Comparison of ENCODE assay signal across 12 mouse cellular contexts in the genomic region with DNA sequence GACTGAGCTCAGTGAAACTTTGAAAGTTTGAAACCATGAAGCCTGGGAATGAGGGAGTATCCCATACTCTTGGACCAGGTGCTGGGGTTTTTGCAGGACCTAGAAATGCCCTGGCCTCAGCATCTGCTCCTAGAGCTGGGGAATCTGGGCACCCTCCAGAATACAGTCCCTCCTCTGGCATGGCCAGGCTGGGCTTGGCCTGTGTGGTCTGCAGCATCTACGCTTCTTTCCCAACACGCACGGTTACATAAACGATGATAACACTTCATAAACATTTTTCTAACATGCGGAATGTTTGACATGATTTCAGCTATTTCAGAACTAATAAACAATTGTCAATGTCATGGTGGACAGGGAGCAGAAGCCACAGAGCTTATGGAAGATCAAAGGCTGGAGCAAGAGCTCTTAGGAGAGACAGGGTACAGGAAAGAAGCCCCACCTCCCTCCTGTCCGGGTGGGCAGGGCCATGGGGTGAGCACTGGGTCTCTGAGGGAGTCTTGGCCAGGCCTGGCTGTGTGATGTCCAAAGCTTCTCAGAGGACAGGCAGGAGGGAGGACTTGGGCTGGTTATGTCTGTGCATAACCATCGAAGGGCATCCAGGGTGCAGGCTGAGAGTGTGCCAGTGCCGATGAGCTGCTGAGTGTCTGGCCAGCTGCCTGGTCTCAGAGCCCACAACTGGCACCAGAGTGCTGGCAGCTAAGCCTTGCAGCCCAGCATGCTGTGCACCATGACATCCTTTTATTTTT. TPM values are rescaled to one million over a fixed set of nuclear protein-coding genes. Genes with fewer than 3 reads are reported as not detected.
A peak's percentile ranks its signal among the peaks of the same experiment; 100 is the strongest.
DNase-seq lines count a peak whose midpoint lies in the region; ATAC-seq lines count a peak whose summit lies in the region.
"Had no signal": no experiment of that assay in that cellular context is flagged by ENCODE, and none has a peak within 500 bp of the region (broad histone marks: within the 10 kb centered on the region; RNA-seq: fewer than 3 reads in every experiment).

No protein-coding gene starts in this region.

- H3K4me3 ChIP-seq in heart, embryonic 11.5 days (ENCODE audit: low read depth, low read length): no peak overlapping the region
- H3K4me3 ChIP-seq: erythroblast, embryonic 14.5 days; midbrain, embryonic 12.5 days had no signal

- H3K4me1 ChIP-seq in heart, embryonic 11.5 days (ENCODE audit: control insufficient read depth, insufficient read depth, low read length): peaks cover 8% of the 10 kb centered on the region
- H3K4me1 ChIP-seq: midbrain, embryonic 12.5 days had no signal

- no peaks in the 10 kb centered on the region for H3K36me3 ChIP-seq in heart, embryonic 11.5 days (ENCODE audit: control insufficient read depth, insufficient read depth, low read length)
- H3K36me3 ChIP-seq: midbrain, embryonic 12.5 days had no signal

- no peak overlapping the region for H3K27ac ChIP-seq in heart, embryonic 11.5 days (ENCODE audit: low read depth, low read length)
- H3K27ac ChIP-seq: kidney, postnatal 0 days; midbrain, embryonic 12.5 days had no signal

- H3K27me3 ChIP-seq in heart, embryonic 11.5 days (ENCODE audit: control insufficient read depth, insufficient read depth, low read length): no peaks in the 10 kb centered on the region

- H3K4me2 ChIP-seq in heart, embryonic 11.5 days: no peak overlapping the region
- H3K4me2 ChIP-seq: midbrain, embryonic 12.5 days had no signal

- peak; percentile 98 for DNase-seq in heart, adult 11 months
- peak; percentile 26 for DNase-seq in urinary bladder, postnatal 10 days (ENCODE audit: low spot score)
- no peak for DNase-seq in urinary bladder, adult 2 months (ENCODE audit: low spot score)
- DNase-seq in heart, postnatal 4 days: peak; percentile 67
- DNase-seq in embryo, embryonic 10 days (ENCODE audit: low spot score): no peak
- no peak for DNase-seq in thymus, postnatal 14 days
- DNase-seq in ovary, postnatal 14 days (ENCODE audit: low spot score): no peak

- no peak overlapping the region for H3K9ac ChIP-seq in heart, embryonic 11.5 days (ENCODE audit: low read depth, low read length)
- H3K9ac ChIP-seq: midbrain, embryonic 12.5 days had no signal

- WGBS in heart, embryonic 11.5 days (ENCODE audit: insufficient replicate concordance): 67% methylated on average over 8 of the region's 8 CpGs

- ATAC-seq in heart, embryonic 11.5 days (replicated peaks; ENCODE audit: insufficient number of reproducible peaks, low FRiP score, low TSS enrichment): no peak

- H3K9me3 ChIP-seq in heart, embryonic 11.5 days (replicated peaks; ENCODE audit: control insufficient read depth, low read length): no peaks in the 10 kb centered on the region
- H3K9me3 ChIP-seq: midbrain, embryonic 12.5 days had no signal

RNA-seq across cellular contexts. Expression of a gene that starts 16.9 kb away (rescaled TPM):
- 0.10 TPM in 1 of 2 replicates, not detected in the other for polyA plus RNA-seq in heart, embryonic 11.5 days (2014; fragmentation: Nextera tagmentation; extraction: Ambion mirVana)
- 4.6 and 5.9 TPM in 2 replicates for polyA plus RNA-seq in urinary bladder, adult 2 months (2012; rRNA removed)
- total RNA-seq in heart, postnatal 4 days (2021): not detected
- total RNA-seq: adrenal gland, adult 18-20 months had no signal
- polyA plus RNA-seq: erythroblast, embryonic 14.5 days had no signal

RNA-seq across cellular contexts. Expression of a gene that starts 27.9 kb away (rescaled TPM):
- polyA plus RNA-seq in heart, embryonic 11.5 days (2014; fragmentation: Nextera tagmentation; extraction: Ambion mirVana): 25.7 and 28.0 TPM in 2 replicates
- 23.2 and 32.9 TPM in 2 replicates for polyA plus RNA-seq in urinary bladder, adult 2 months (2012; rRNA removed)
- total RNA-seq in heart, postnatal 4 days (2021): 1 to 10 TPM; 1.6 to 2.5 TPM
- polyA plus RNA-seq: erythroblast, embryonic 14.5 days; midbrain, embryonic 12.5 days had no signal

RNA-seq across cellular contexts. Expression of a gene that starts 33.3 kb away (rescaled TPM):
- 11.8 TPM in 2 replicates for polyA plus RNA-seq in heart, embryonic 11.5 days (2014; fragmentation: Nextera tagmentation; extraction: Ambion mirVana)
- 25.4 and 28.3 TPM in 2 replicates for polyA plus RNA-seq in urinary bladder, adult 2 months (2012; rRNA removed)
- total RNA-seq in heart, postnatal 4 days (2021): 10 to 100 TPM; 15.2 to 15.4 TPM

RNA-seq across cellular contexts. Expression of a gene that starts 49.4 kb away (rescaled TPM):
- polyA plus RNA-seq in heart, embryonic 11.5 days (2014; fragmentation: Nextera tagmentation; extraction: Ambion mirVana): 347 and 390 TPM in 2 replicates
- 3,847 and 3,981 TPM in 2 replicates for polyA plus RNA-seq in urinary bladder, adult 2 months (2012; rRNA removed)
- 100 to 1,000 TPM; 619 to 692 TPM for total RNA-seq in heart, postnatal 4 days (2021)

Comparison
In these comparisons a context has a peak if more than half of its experiments do, and no peak if none do; other contexts are left out.
1. DNase-seq: peak in heart, adult 11 months (single experiment), urinary bladder, postnatal 10 days (single experiment) and heart, postnatal 4 days (single experiment); none in urinary bladder, adult 2 months (single experiment), embryo, embryonic 10 days (single experiment), thymus, postnatal 14 days (single experiment) and ovary, postnatal 14 days (single experiment).